Mouse (Mus musculus) neural tube, embryonic 13.5 days (tissue): ENCODE measurements around the gene Hapln3. TPM values are rescaled to one million over a fixed set of nuclear protein-coding genes. Genes with fewer than 3 reads are reported as not detected.

Experiments used
- ATAC-seq: fragments of 200-750 bp; cut with Nextera tagmentation; 2 replicates; pipeline ENCODE4 v1.8.0; 2017; ENCODE audit warnings: low read depth, mild to moderate bottlenecking, moderate TSS enrichment, moderate library complexity
- H3K27ac ChIP-seq: fragments of 300-500 bp; sonication (generic); replicated peaks from 2 replicates; pipeline ENCODE4 v1.5.1; 2015; ENCODE audit warnings: moderate library complexity, mild to moderate bottlenecking, inconsistent platforms
- H3K27me3 ChIP-seq: fragments of 300-500 bp; sonication (generic); 2 replicates; pipeline ENCODE4 v1.6.1; 2015; ENCODE audit warnings: mild to moderate bottlenecking, inconsistent platforms
- H3K36me3 ChIP-seq: fragments of 300-500 bp; sonication (generic); 2 replicates; pipeline ENCODE4 v1.6.1; 2015; ENCODE audit warnings: mild to moderate bottlenecking, inconsistent platforms
- H3K4me1 ChIP-seq: fragments of 300-500 bp; sonication (generic); replicated peaks from 2 replicates; pipeline ENCODE4 v1.6.1; 2015; ENCODE audit warnings: inconsistent platforms
- H3K4me2 ChIP-seq: fragments of 300-500 bp; sonication (generic); 2 replicates; pipeline ENCODE4 v1.6.1; 2015; ENCODE audit warnings: inconsistent platforms, mild to moderate bottlenecking, moderate library complexity
- H3K4me3 ChIP-seq: fragments of 300-500 bp; sonication (generic); 2 replicates; pipeline ENCODE4 v1.5.1; 2015; ENCODE audit warnings: mild to moderate bottlenecking, inconsistent platforms
- H3K9ac ChIP-seq: fragments of 300-500 bp; sonication (generic); 2 replicates; pipeline ENCODE4 v1.6.1; 2015; ENCODE audit warnings: moderate library complexity, mild to moderate bottlenecking, inconsistent platforms
- H3K9me3 ChIP-seq: fragments of 300-500 bp; sonication (generic); 2 replicates; pipeline ENCODE4 v1.6.1; 2016; ENCODE audit warnings: inconsistent platforms
- WGBS: fragments of 180-500 bp; shearing (Covaris S2); methylation state at CpG from one replicate; pipeline ENCODE4 v1.1.7; 2015; 5-methylcytosine and 5-hydroxymethylcytosine counted together
- polyA plus RNA-seq: library from polyadenylated mRNA; unstranded; fragments of >200 nt; fragmentation: Nextera tagmentation; extraction: Ambion mirVana; gene quantifications from 2 replicates; pipeline ENCODE4 v1.2.1, GENCODE M21; 2015

Gene Hapln3
- polyA plus RNA-seq, 1 experiment from 2014 or later, result 1.7 TPM

- Histone ChIP-seq H3K9ac (no peak overlapping the region), H3K36me3 (no peaks in the 10 kb centered on the region), H3K27ac (no peak overlapping the region), H3K4me2 (no peak overlapping the region), H3K27me3 (no peaks in the 10 kb centered on the region), H3K4me1 (peaks cover 3% of the 10 kb centered on the region; the same call in 1 of the 2 replicates), H3K9me3 (no peaks in the 10 kb centered on the region), H3K4me3 (no peak overlapping the region)
- no peak for ATAC-seq
- 53% methylated on average over 6 of the region's 6 CpGs for WGBS
These were observed 8.6 kb upstream of the Hapln3 start for GRCm38 (mm10) chr7:79139328-79139824.

- H3K36me3 ChIP-seq, result no peaks in the 10 kb centered on the region
- peaks cover 21% of the 10 kb centered on the region for H3K4me1 ChIP-seq
- peaks cover 29% of the 10 kb centered on the region for H3K27me3 ChIP-seq
- H3K9ac ChIP-seq, result no peak overlapping the region
- no peak overlapping the region for H3K4me3 ChIP-seq
- no peak for ATAC-seq
- H3K27ac ChIP-seq, result no peak overlapping the region
- no peaks in the 10 kb centered on the region for H3K9me3 ChIP-seq
- 42% methylated on average over 6 of the region's 6 CpGs for WGBS
- no peak overlapping the region for H3K4me2 ChIP-seq
These were observed 2.6 kb upstream of the Hapln3 start for GRCm38 (mm10) chr7:79133391-79133790.

- H3K27ac ChIP-seq, result no peak overlapping the region
- H3K36me3 ChIP-seq, result no peaks in the 10 kb centered on the region
- H3K9me3 ChIP-seq, result no peaks in the 10 kb centered on the region
- peak overlapping the region; percentile 52 for H3K4me2 ChIP-seq
- H3K4me3 ChIP-seq, result peak overlapping the region; percentile 27
- H3K9ac ChIP-seq, result no peak overlapping the region; the same call in 1 of the 2 replicates
- H3K27me3 ChIP-seq, result peaks cover 29% of the 10 kb centered on the region
- peak; percentile 28 for ATAC-seq
- 11% methylated on average over 13 of the region's 13 CpGs for WGBS
- H3K4me1 ChIP-seq, result peaks cover 21% of the 10 kb centered on the region
These were observed 433 bp downstream of the Hapln3 start for GRCm38 (mm10) chr7:79130385-79130784.

- Histone ChIP-seq H3K4me2 (peak overlapping the region; percentile 52), H3K9ac (no peak overlapping the region), H3K4me3 (peak overlapping the region; percentile 27), H3K9me3 (no peaks in the 10 kb centered on the region), H3K27me3 (peaks cover 29% of the 10 kb centered on the region), H3K27ac (no peak overlapping the region), H3K36me3 (no peaks in the 10 kb centered on the region), H3K4me1 (peaks cover 21% of the 10 kb centered on the region)
- no peak for ATAC-seq
- 20% methylated on average over 8 of the region's 8 CpGs for whole genome bisulfite sequencing
These were observed 935 bp downstream of the Hapln3 start for GRCm38 (mm10) chr7:79129883-79130282.

- no peak overlapping the region for H3K4me3 ChIP-seq
- H3K36me3 ChIP-seq, result no peaks in the 10 kb centered on the region
- 86% methylated on average over 5 of the region's 5 CpGs for WGBS
- H3K4me1 ChIP-seq, result no peaks in the 10 kb centered on the region
- no peak overlapping the region for H3K9ac ChIP-seq
- no peak overlapping the region for H3K4me2 ChIP-seq
- no peaks in the 10 kb centered on the region for H3K27me3 ChIP-seq
- no peaks in the 10 kb centered on the region for H3K9me3 ChIP-seq
- no peak overlapping the region for H3K27ac ChIP-seq
- no peak for ATAC-seq
These were observed 7.4 kb downstream of the Hapln3 start for GRCm38 (mm10) chr7:79123465-79123864.

GRCm38 (mm10) chr7:79113848-79114247 is 17.0 kb downstream of the Hapln3 start:
- Histone ChIP-seq H3K4me3 (no peak overlapping the region), H3K27ac (no peak overlapping the region), H3K9ac (no peak overlapping the region), H3K36me3 (no peaks in the 10 kb centered on the region), H3K27me3 (no peaks in the 10 kb centered on the region), H3K4me1 (0 out of 2 replicates have a peak, but pooled peaks cover 11% of the 10 kb centered on the region), H3K4me2 (no peak overlapping the region), H3K9me3 (no peaks in the 10 kb centered on the region)
- ATAC-seq, result peak; percentile 84; the same call in 1 of the 2 replicates
- WGBS, result 49% methylated on average over 4 of the region's 4 CpGs

GRCm38 (mm10) chr7:79096492-79096891 is 34.3 kb downstream of the Hapln3 start:
- Histone ChIP-seq H3K4me1 (no peaks in the 10 kb centered on the region), H3K27me3 (no peaks in the 10 kb centered on the region), H3K4me3 (no peak overlapping the region), H3K36me3 (no peaks in the 10 kb centered on the region), H3K9ac (no peak overlapping the region), H3K9me3 (no peaks in the 10 kb centered on the region), H3K4me2 (no peak overlapping the region), H3K27ac (no peak overlapping the region)
- 78% methylated on average over 5 of the region's 5 CpGs for WGBS
- ATAC-seq, result no peak

- no peak overlapping the region for H3K9ac ChIP-seq
These were observed 41.7 kb downstream of the Hapln3 start for GRCm38 (mm10) chr7:79089111-79089510.

GRCm38 (mm10) chr7:79080572-79081399 is 50.0 kb downstream of the Hapln3 start:
- ATAC-seq, result peak; percentile 77
- no peak overlapping the region for H3K4me3 ChIP-seq
- no peak overlapping the region for H3K27ac ChIP-seq
- H3K27me3 ChIP-seq, result no peaks in the 10 kb centered on the region; the same call in 1 of the 2 replicates
- 17% methylated on average over 7 of the region's 7 CpGs for WGBS
- no peak overlapping the region for H3K9ac ChIP-seq
- no peak overlapping the region for H3K4me2 ChIP-seq
- H3K9me3 ChIP-seq, result no peaks in the 10 kb centered on the region
- H3K36me3 ChIP-seq, result no peaks in the 10 kb centered on the region
- no peaks in the 10 kb centered on the region for H3K4me1 ChIP-seq

More at GRCm38 (mm10) chr7:79089111-79089510, 41.7 kb downstream of the Hapln3 start:
- Histone ChIP-seq H3K27me3 (no peaks in the 10 kb centered on the region), H3K4me1 (no peaks in the 10 kb centered on the region), H3K9me3 (no peaks in the 10 kb centered on the region), H3K36me3 (no peaks in the 10 kb centered on the region), H3K4me3 (no peak overlapping the region), H3K27ac (no peak overlapping the region), H3K4me2 (no peak overlapping the region)
- WGBS, result 71% methylated on average over 4 of the region's 4 CpGs
- ATAC-seq, result no peak

- Histone ChIP-seq H3K27ac (no peak overlapping the region), H3K36me3 (no peaks in the 10 kb centered on the region), H3K4me1 (no peaks in the 10 kb centered on the region), H3K4me3 (no peak overlapping the region), H3K9ac (no peak overlapping the region), H3K4me2 (no peak overlapping the region), H3K27me3 (no peaks in the 10 kb centered on the region; the same call in 1 of the 2 replicates), H3K9me3 (no peaks in the 10 kb centered on the region)
- WGBS, result 66% methylated on average over 3 of the region's 3 CpGs
- ATAC-seq, result no peak
These were observed 51.6 kb downstream of the Hapln3 start for GRCm38 (mm10) chr7:79079212-79079611.

GRCm38 (mm10) chr7:79068231-79068630 is 62.6 kb downstream of the Hapln3 start:
- H3K9ac ChIP-seq, result no peak overlapping the region
- 64% methylated on average over 4 of the region's 4 CpGs for WGBS
- no peaks in the 10 kb centered on the region for H3K4me1 ChIP-seq
- no peak overlapping the region for H3K27ac ChIP-seq
- no peak overlapping the region for H3K4me3 ChIP-seq
- no peak for ATAC-seq
- no peak overlapping the region for H3K4me2 ChIP-seq
- H3K9me3 ChIP-seq, result no peaks in the 10 kb centered on the region
- no peaks in the 10 kb centered on the region for H3K27me3 ChIP-seq
- no peaks in the 10 kb centered on the region for H3K36me3 ChIP-seq

GRCm38 (mm10) chr7:79067466-79067865 is 63.4 kb downstream of the Hapln3 start:
- WGBS, result 67% methylated on average over 7 of the region's 7 CpGs
- H3K4me3 ChIP-seq, result no peak overlapping the region
- H3K9ac ChIP-seq, result no peak overlapping the region
- H3K4me2 ChIP-seq, result no peak overlapping the region
- H3K36me3 ChIP-seq, result no peaks in the 10 kb centered on the region
- ATAC-seq, result no peak
- H3K9me3 ChIP-seq, result no peaks in the 10 kb centered on the region
- H3K27ac ChIP-seq, result no peak overlapping the region
- no peaks in the 10 kb centered on the region for H3K4me1 ChIP-seq
- H3K27me3 ChIP-seq, result no peaks in the 10 kb centered on the region
